Comparison of ENCODE assay signal across 16 mouse cellular contexts in the genomic region with DNA sequence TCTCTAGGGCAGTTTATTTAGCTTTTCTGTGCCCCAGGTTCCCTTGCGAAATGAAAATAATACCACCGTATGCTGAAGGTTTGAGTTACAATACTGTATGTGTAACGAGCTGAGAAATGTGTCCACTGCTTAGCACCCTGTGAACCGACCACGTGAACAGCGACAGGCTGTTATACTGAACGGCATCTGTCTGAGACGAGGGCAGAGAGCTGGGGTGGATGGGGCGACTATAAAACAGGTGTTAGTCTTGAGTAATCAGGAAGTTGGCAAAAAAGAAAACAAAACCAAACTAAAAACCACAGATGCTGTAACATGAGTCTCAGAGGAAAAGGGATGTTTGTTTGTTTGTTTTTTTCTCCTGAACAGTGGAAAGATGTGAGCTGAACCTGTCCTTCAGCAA. TPM values are rescaled to one million over a fixed set of nuclear protein-coding genes. Genes with fewer than 3 reads are reported as not detected.
DNase-seq lines count a peak whose midpoint lies in the region; ATAC-seq and TF ChIP-seq lines count a peak whose summit lies in the region.
"Had no signal": no experiment of that assay in that cellular context is flagged by ENCODE, and none has a peak within 500 bp of the region (broad histone marks: within the 10 kb centered on the region; RNA-seq: fewer than 3 reads in every experiment).

No protein-coding gene starts in this region.

- DNase-seq in gastrocnemius, adult 18-20 months (ENCODE audit: low spot score): peak; percentile 20
- DNase-seq in gastrocnemius, postnatal 25 days: no peak
- DNase-seq in A20 (ENCODE audit: low read depth, low spot score): peak; percentile 94
- DNase-seq in natural killer cell, adult 2 months (ENCODE audit: low spot score in 2 of 2): peak; percentile 18 to 45
- DNase-seq in left cerebral cortex, adult 8-10 months (ENCODE audit: low spot score in 2 of 2): no peak
- DNase-seq in cerebellum, postnatal 36 days: no peak
- DNase-seq: kidney, adult 2 months; right cerebral cortex, postnatal 25 days had no signal

- no peak for TF ChIP-seq CTCF in bone marrow macrophage, adult 2 months (IDR thresholded peaks at IDR 0.05; ENCODE audit: low read depth, low read length)

- ATAC-seq in activated CD4-positive, CD25-positive, alpha-beta regulatory T cell, adult 4 months: no peak

- H3K4me1 ChIP-seq in bone marrow macrophage, adult 2 months (ENCODE audit: control insufficient read depth, insufficient read depth, low read length): peaks cover 29% of the 10 kb centered on the region

- H3K27ac ChIP-seq in bone marrow macrophage, adult 2 months (ENCODE audit: insufficient read depth, low read depth, low read length): no peak overlapping the region; the same call in 1 of the 2 replicates
- H3K27ac ChIP-seq: midbrain, embryonic 12.5 days had no signal

- peak overlapping the region; percentile 72; the same call in 1 of the 2 replicates for H3K4me3 ChIP-seq in bone marrow macrophage, adult 2 months (ENCODE audit: insufficient read depth, low read length)
- H3K4me3 ChIP-seq: midbrain, embryonic 12.5 days had no signal

- no peak for TF ChIP-seq POLR2A in bone marrow macrophage, adult 2 months (IDR thresholded peaks at IDR 0.05; ENCODE audit: borderline replicate concordance, low read depth, low read length)

RNA-seq across cellular contexts. Expression of a gene that starts 1.9 kb away (rescaled TPM):
- total RNA-seq in gastrocnemius, adult 18-20 months (2021): 10 to 100 TPM; 69.4 to 71.6 TPM
- 10 to 100 TPM; 74.5 to 79.1 TPM for total RNA-seq in gastrocnemius, postnatal 25 days (2021)
- 298 and 338 TPM in 2 replicates for polyA plus RNA-seq in bone marrow macrophage, adult 2 months (2012; ENCODE audit: insufficient read depth, insufficient read length, missing spikeins)
- total RNA-seq in left cerebral cortex, adult 8-10 months (2022): 100 to 1,000 TPM in 2 of 4 experiments, 10 to 100 TPM in 2; 93.4 to 104 (median 98.3) TPM
- polyA plus RNA-seq in activated CD4-positive, CD25-positive, alpha-beta regulatory T cell, adult 4 months (2017; shearing (Covaris generic)): 100 to 1,000 TPM; 170 to 200 TPM

RNA-seq across cellular contexts. Expression of a gene that starts 42.0 kb away (rescaled TPM):
- not detected for total RNA-seq in gastrocnemius, adult 18-20 months (2021)
- total RNA-seq in gastrocnemius, postnatal 25 days (2021): not detected
- polyA plus RNA-seq in bone marrow macrophage, adult 2 months (2012; ENCODE audit: insufficient read depth, insufficient read length, missing spikeins): not detected in 2 replicates
- under 1 TPM; 0.13 to 0.30 (median 0.18) TPM for total RNA-seq in left cerebral cortex, adult 8-10 months (2022)
- polyA plus RNA-seq in activated CD4-positive, CD25-positive, alpha-beta regulatory T cell, adult 4 months (2017; shearing (Covaris generic)): 10 to 100 TPM; 14.3 to 17.3 TPM
- total RNA-seq: neutrophil, adult 5-6 weeks had no signal

RNA-seq across cellular contexts. Expression of a gene that starts 50.8 kb away (rescaled TPM):
- total RNA-seq in gastrocnemius, adult 18-20 months (2021): not detected
- not detected for total RNA-seq in gastrocnemius, postnatal 25 days (2021)
- not detected in 2 replicates for polyA plus RNA-seq in bone marrow macrophage, adult 2 months (2012; ENCODE audit: insufficient read depth, insufficient read length, missing spikeins)
- not detected for total RNA-seq in left cerebral cortex, adult 8-10 months (2022)
- not detected for polyA plus RNA-seq in activated CD4-positive, CD25-positive, alpha-beta regulatory T cell, adult 4 months (2017; shearing (Covaris generic))
- total RNA-seq: layer of hippocampus, postnatal 25 days; liver, adult 2 months; neutrophil, adult 5-6 weeks had no signal
- polyA plus RNA-seq: cortical plate, adult 2 months; heart, embryonic 14.5 days; kidney, adult 2 months; liver, adult 2 months; midbrain, embryonic 12.5 days had no signal

Comparison
In these comparisons a context has a peak if more than half of its experiments do, and no peak if none do; other contexts are left out.
1. DNase-seq: peak in gastrocnemius, adult 18-20 months (single experiment), A20 (single experiment) and natural killer cell, adult 2 months (2 of 2); none in gastrocnemius, postnatal 25 days (single experiment), left cerebral cortex, adult 8-10 months (0 of 2) and cerebellum, postnatal 36 days (0 of 2).